Mouse (Mus musculus) erythroblast, embryonic 14.5 days (primary cell): Measurements from ENCODE around the gene Timmdc1.

Experiments
- GATA1 ChIP-seq: IDR thresholded peaks from 2 replicates; pipeline ENCODE4 v1.6.1; 2012; ENCODE audit warnings: low read length, inconsistent platforms, mixed read lengths
- TAL1 ChIP-seq: IDR thresholded peaks from 3 replicates; pipeline ENCODE4 v1.6.1; 2012; ENCODE audit warnings: low read length, inconsistent platforms, mixed read lengths

GRCm38 (mm10) chr16:38536544-38537146 lies 14.2 kb upstream of the Timmdc1 start:
- TF ChIP-seq GATA1 (no peak), TAL1 (no peak)
